Mouse (Mus musculus) C2C12 (cell line): ENCODE measurements at regions not wholly inside any gene's neighbourhood (a gene's known extent, or its start where the extent isn't known, plus 50 kb on each side); places are given as distances from the start of the nearest gene placed in this dataset.
A peak's percentile ranks its signal among the peaks of the same experiment; 100 is the strongest.

Source experiments
- H3K27me3 ChIP-seq: one replicate; pipeline ENCODE4 v1.6.1; 2011; ENCODE audit not compliant: control insufficient read depth, insufficient read depth, insufficient read length
- H3K36me3 ChIP-seq: one replicate; pipeline ENCODE4 v1.6.1; 2011; ENCODE audit not compliant: control insufficient read depth, insufficient read depth
- H3K4me3 ChIP-seq: one replicate; pipeline ENCODE4 v1.5.1; 2011; ENCODE audit warnings: mild to moderate bottlenecking, control low read depth; ENCODE audit not compliant: poor library complexity, insufficient read depth, severe bottlenecking
- H3K79me2 ChIP-seq: one replicate; pipeline ENCODE4 v1.6.1; 2011; ENCODE audit not compliant: control insufficient read depth, insufficient read depth
- H3K79me3 ChIP-seq: one replicate; pipeline ENCODE4 v1.6.1; 2011; ENCODE audit warnings: low read depth, control low read depth
- H3ac ChIP-seq: one replicate; pipeline ENCODE3; 2011; ENCODE audit warnings: low read depth; ENCODE audit not compliant: control insufficient read depth, insufficient read length
- CEBPB ChIP-seq: IDR thresholded peaks from one replicate; pipeline ENCODE4 v1.6.1; 2011; ENCODE audit warnings: low read depth, mild to moderate bottlenecking, control low read depth, moderate library complexity
- CTCF ChIP-seq: IDR thresholded peaks from one replicate; pipeline ENCODE4 v1.5.1; 2011; ENCODE audit not compliant: control insufficient read depth, insufficient read depth, insufficient read length
- FOSL1 ChIP-seq: IDR thresholded peaks from one replicate; pipeline ENCODE4 v1.8.0; 2011; ENCODE audit warnings: mild to moderate bottlenecking, low read length; ENCODE audit not compliant: poor library complexity, insufficient read depth, severe bottlenecking
- MAX ChIP-seq: IDR thresholded peaks from one replicate; pipeline ENCODE4 v1.6.1; 2011; ENCODE audit warnings: mild to moderate bottlenecking, control low read depth
- MYOD1 ChIP-seq: IDR thresholded peaks from one replicate; pipeline ENCODE4 v1.6.1; 2011; ENCODE audit warnings: low read depth; ENCODE audit not compliant: control insufficient read depth, insufficient read length
- MYOG ChIP-seq: IDR thresholded peaks from one replicate; pipeline ENCODE4 v1.6.1; 2011; ENCODE audit not compliant: control insufficient read depth, insufficient read length; ENCODE audit errors: extremely low read depth
- USF1 ChIP-seq: IDR thresholded peaks from one replicate; pipeline ENCODE4 v1.6.1; 2011; ENCODE audit warnings: low read depth, mild to moderate bottlenecking, control low read depth, moderate library complexity

GRCm38 (mm10) chr4:105937587-105937986 lies 147.9 kb downstream of the Gm12728 start:
- no peaks in the 10 kb centered on the region for H3K79me2 ChIP-seq
- TF ChIP-seq CEBPB (peak; percentile 9), MYOD1 (no peak)
- H3K36me3 ChIP-seq, result no peaks in the 10 kb centered on the region
- no peaks in the 10 kb centered on the region for H3K79me3 ChIP-seq
- H3K4me3 ChIP-seq, result no peak overlapping the region
- H3ac ChIP-seq, result peak overlapping the region; percentile 42
- H3K27me3 ChIP-seq, result no peaks in the 10 kb centered on the region

- no peaks in the 10 kb centered on the region for H3K36me3 ChIP-seq
- no peak overlapping the region for H3K4me3 ChIP-seq
- H3K27me3 ChIP-seq, result no peaks in the 10 kb centered on the region
- no peak for TF ChIP-seq MYOD1
- no peak for TF ChIP-seq MAX
- TF ChIP-seq MYOG, result no peak
- no peak for TF ChIP-seq CTCF
- no peak for TF ChIP-seq USF1
- no peak for TF ChIP-seq FOSL1
- TF ChIP-seq CEBPB, result no peak
- H3ac ChIP-seq, result no peak overlapping the region
- no peaks in the 10 kb centered on the region for H3K79me2 ChIP-seq
- no peaks in the 10 kb centered on the region for H3K79me3 ChIP-seq
Measured at GRCm38 (mm10) chr4:105938886-105939285, 149.2 kb downstream of the Gm12728 start.

- no peak overlapping the region for H3K4me3 ChIP-seq
- TF ChIP-seq CEBPB (no peak), FOSL1 (no peak), MYOG (no peak), MYOD1 (no peak)
Measured at GRCm38 (mm10) chr4:105939636-105940199, 150.0 kb downstream of the Gm12728 start.

GRCm38 (mm10) chr4:105940891-105941290 lies 151.2 kb downstream of the Gm12728 start:
- Histone ChIP-seq H3K79me2 (no peaks in the 10 kb centered on the region), H3K27me3 (no peaks in the 10 kb centered on the region), H3K4me3 (no peak overlapping the region), H3K79me3 (no peaks in the 10 kb centered on the region), H3ac (no peak overlapping the region), H3K36me3 (no peaks in the 10 kb centered on the region)
- TF ChIP-seq MAX, result no peak
- no peak for TF ChIP-seq USF1
- TF ChIP-seq MYOG, result no peak
- TF ChIP-seq MYOD1, result no peak
- no peak for TF ChIP-seq CEBPB
- TF ChIP-seq FOSL1, result no peak
- TF ChIP-seq CTCF, result no peak

More at GRCm38 (mm10) chr4:105939636-105940199, 150.0 kb downstream of the Gm12728 start:
- Histone ChIP-seq H3ac (no peak overlapping the region), H3K36me3 (no peaks in the 10 kb centered on the region), H3K79me2 (no peaks in the 10 kb centered on the region), H3K79me3 (no peaks in the 10 kb centered on the region), H3K27me3 (no peaks in the 10 kb centered on the region)

GRCm38 (mm10) chr4:105941785-105942184 lies 152.1 kb downstream of the Gm12728 start:
- TF ChIP-seq FOSL1 (no peak), MYOD1 (no peak), CTCF (no peak), MYOG (no peak), CEBPB (no peak), MAX (no peak)

GRCm38 (mm10) chr4:105944962-105945361 lies 155.3 kb downstream of the Gm12728 start:
- H3K79me3 ChIP-seq, result no peaks in the 10 kb centered on the region
- TF ChIP-seq FOSL1, result no peak
- TF ChIP-seq CTCF, result no peak
- TF ChIP-seq MYOD1, result no peak
- no peak for TF ChIP-seq MYOG
- no peak for TF ChIP-seq USF1
- TF ChIP-seq CEBPB, result no peak
- no peak for TF ChIP-seq MAX
- H3K27me3 ChIP-seq, result no peaks in the 10 kb centered on the region
- no peaks in the 10 kb centered on the region for H3K79me2 ChIP-seq
- no peak overlapping the region for H3ac ChIP-seq
- H3K36me3 ChIP-seq, result no peaks in the 10 kb centered on the region
- no peak overlapping the region for H3K4me3 ChIP-seq

More at GRCm38 (mm10) chr4:105941785-105942184, 152.1 kb downstream of the Gm12728 start:
- no peak overlapping the region for H3K4me3 ChIP-seq
- no peaks in the 10 kb centered on the region for H3K79me2 ChIP-seq
- H3ac ChIP-seq, result no peak overlapping the region
- H3K79me3 ChIP-seq, result no peaks in the 10 kb centered on the region
- no peaks in the 10 kb centered on the region for H3K36me3 ChIP-seq
- no peaks in the 10 kb centered on the region for H3K27me3 ChIP-seq
